Mouse (Mus musculus): ENCODE data around the gene Olfr550. TPM values are rescaled to one million over a fixed set of nuclear protein-coding genes. Genes with fewer than 3 reads are reported as not detected.
A peak's percentile ranks its signal among the peaks of the same experiment; 100 is the strongest.
"Not testable (repeated sequence)": the region's sequence is repeated elsewhere in the genome, so short reads cannot be mapped to it uniquely, and the experiment has no call there.

The Olfr550 gene
- total and polyA plus RNA-seq, 2 experiments from 2014 or later, result not detected

GRCm38 (mm10) chr7:102591786-102592185 lies 20.5 kb downstream of the Olfr550 start, which contains the start of gene Olfr551:
Gene Olfr551 (minus strand): TSS chr7:102591886.
- Histone ChIP-seq H3K36me3 (ENCODE audit: insufficient read depth, low read length) (no peaks in the 10 kb centered on the region), H3K4me2 (ENCODE audit: low read depth, low read length, poor library complexity, severe bottlenecking) (no peak within 1 kb of the TSS), H3K27ac (ENCODE audit: low read depth, low read length) (no peak within 1 kb of the TSS), H3K27me3 (ENCODE audit: insufficient read depth, low read length) (no peaks in the 10 kb centered on the region), H3K4me1 (ENCODE audit: insufficient read depth, low read length) (no peaks in the 10 kb centered on the region), H3K9ac (replicated peaks; ENCODE audit: low read length, poor library complexity, severe bottlenecking) (no peak within 1 kb of the TSS), H3K4me3 (ENCODE audit: low read depth, low read length) (no peak within 1 kb of the TSS), H3K9me3 (ENCODE audit: low read length) (no peaks in the 10 kb centered on the region)
- no peak for TF ChIP-seq CTCF (IDR thresholded peaks at IDR 0.05)
- ATAC-seq (ENCODE audit: low FRiP score) (no peak), DNase-seq (ENCODE audit: low spot score) (no peak)
- WGBS, result 91% methylated on average over 3 of the region's 3 CpGs

- Histone ChIP-seq H3K27ac (ENCODE audit: low read depth, low read length) (no peak within 1 kb of the TSS), H3K36me3 (ENCODE audit: insufficient read depth, low read length) (no peaks in the 10 kb centered on the region), H3K9me3 (ENCODE audit: low read length) (no peaks in the 10 kb centered on the region), H3K27me3 (ENCODE audit: insufficient read depth, low read length) (no peaks in the 10 kb centered on the region), H3K9ac (replicated peaks; ENCODE audit: low read length, poor library complexity, severe bottlenecking) (no peak within 1 kb of the TSS), H3K4me1 (ENCODE audit: insufficient read depth, low read length) (no peaks in the 10 kb centered on the region), H3K4me2 (ENCODE audit: low read depth, low read length, poor library complexity, severe bottlenecking) (no peak within 1 kb of the TSS), H3K4me3 (ENCODE audit: low read depth, low read length) (no peak within 1 kb of the TSS)
- 71% methylated on average over 1 of the region's 1 CpGs for WGBS
- DNase-seq (ENCODE audit: low spot score) (no peak), ATAC-seq (ENCODE audit: low FRiP score) (no peak)
- TF ChIP-seq CTCF (IDR thresholded peaks at IDR 0.05), result no peak
These were observed 26.3 kb downstream of the Olfr550 start, which contains the start of gene Olfr552 for GRCm38 (mm10) chr7:102597378-102598031. Gene Olfr552 (plus strand): TSS chr7:102597770.

GRCm38 (mm10) chr7:102618118-102618517 lies 46.9 kb downstream of the Olfr550 start, which contains the start of gene Olfr553:
Gene Olfr553 (minus strand): TSS chr7:102618218.
- TF ChIP-seq CTCF (IDR thresholded peaks at IDR 0.05), result no peak
- Histone ChIP-seq H3K27me3 (ENCODE audit: insufficient read depth, low read length) (no peaks in the 10 kb centered on the region), H3K36me3 (ENCODE audit: insufficient read depth, low read length) (no peaks in the 10 kb centered on the region), H3K27ac (ENCODE audit: low read depth, low read length) (no peak within 1 kb of the TSS), H3K4me3 (ENCODE audit: low read depth, low read length) (no peak within 1 kb of the TSS), H3K4me1 (ENCODE audit: insufficient read depth, low read length) (no peaks in the 10 kb centered on the region), H3K9me3 (ENCODE audit: low read length) (no peaks in the 10 kb centered on the region), H3K4me2 (ENCODE audit: low read depth, low read length, poor library complexity, severe bottlenecking) (no peak within 1 kb of the TSS), H3K9ac (replicated peaks; ENCODE audit: low read length, poor library complexity, severe bottlenecking) (no peak within 1 kb of the TSS)
- ATAC-seq (ENCODE audit: low FRiP score) (no peak), DNase-seq (ENCODE audit: low spot score) (no peak)

- TF ChIP-seq CTCF (IDR thresholded peaks at IDR 0.05), result no peak
- peak; percentile 15 for DNase-seq (ENCODE audit: low spot score)
These were observed 48.4 kb downstream of the Olfr550 start for GRCm38 (mm10) chr7:102619608-102620007.

GRCm38 (mm10) chr7:102620368-102620767 lies 49.1 kb downstream of the Olfr550 start:
- H3K4me2 ChIP-seq (ENCODE audit: low read depth, low read length, poor library complexity, severe bottlenecking); H3K27me3 ChIP-seq (ENCODE audit: insufficient read depth, low read length); H3K36me3 ChIP-seq (ENCODE audit: insufficient read depth, low read length); H3K4me1 ChIP-seq (ENCODE audit: insufficient read depth, low read length); H3K9ac ChIP-seq (replicated peaks; ENCODE audit: low read length, poor library complexity, severe bottlenecking); H3K27ac ChIP-seq (ENCODE audit: low read depth, low read length); H3K4me3 ChIP-seq (ENCODE audit: low read depth, low read length); ATAC-seq (ENCODE audit: low FRiP score); H3K9me3 ChIP-seq (ENCODE audit: low read length); DNase-seq (ENCODE audit: low spot score): not testable (repeated sequence)
- WGBS, result 91% methylated on average over 16 of the region's 19 CpGs

More at GRCm38 (mm10) chr7:102619608-102620007, 48.4 kb downstream of the Olfr550 start:
- no peak for ATAC-seq (ENCODE audit: low FRiP score)
- no peaks in the 10 kb centered on the region for H3K4me1 ChIP-seq (ENCODE audit: insufficient read depth, low read length)
- WGBS, result 43% methylated on average over 5 of the region's 5 CpGs
- no peak overlapping the region for H3K9ac ChIP-seq (replicated peaks; ENCODE audit: low read length, poor library complexity, severe bottlenecking)
- no peaks in the 10 kb centered on the region for H3K27me3 ChIP-seq (ENCODE audit: insufficient read depth, low read length)
- H3K9me3 ChIP-seq (ENCODE audit: low read length), result no peaks in the 10 kb centered on the region
- H3K27ac ChIP-seq (ENCODE audit: low read depth, low read length), result no peak overlapping the region
- no peaks in the 10 kb centered on the region for H3K36me3 ChIP-seq (ENCODE audit: insufficient read depth, low read length)
- H3K4me3 ChIP-seq (ENCODE audit: low read depth, low read length), result no peak overlapping the region
- no peak overlapping the region for H3K4me2 ChIP-seq (ENCODE audit: low read depth, low read length, poor library complexity, severe bottlenecking)

Other genes starting within 250 kb of the Olfr550 start
- 31.2 and 35.6 TPM in 2 replicates for gene Rrm1, start 129.7 kb upstream of the Olfr550 start, total RNA-seq (2014; rRNA removed)
- 25.0 and 26.1 TPM in 2 replicates for gene Rrm1, start 129.7 kb upstream of the Olfr550 start, polyA plus RNA-seq (2015; fragmentation: Nextera tagmentation; extraction: Ambion mirVana)
- not detected in 2 replicates for gene Olfr543, start 89.8 kb upstream of the Olfr550 start, total RNA-seq (2014; rRNA removed)
- 0.29 and 0.38 TPM in 2 replicates for gene Olfr543, start 89.8 kb upstream of the Olfr550 start, polyA plus RNA-seq (2015; fragmentation: Nextera tagmentation; extraction: Ambion mirVana)
- not detected in 2 replicates for gene Olfr544, start 83.1 kb upstream of the Olfr550 start, total RNA-seq (2014; rRNA removed)
- 0.12 TPM in 1 of 2 replicates, not detected in the other for gene Olfr544, start 83.1 kb upstream of the Olfr550 start, polyA plus RNA-seq (2015; fragmentation: Nextera tagmentation; extraction: Ambion mirVana)
- not detected in 2 replicates for gene Olfr545, start 71.9 kb upstream of the Olfr550 start, total RNA-seq (2014; rRNA removed)
- 0.07 and 0.17 TPM in 2 replicates for gene Olfr545, start 71.9 kb upstream of the Olfr550 start, polyA plus RNA-seq (2015; fragmentation: Nextera tagmentation; extraction: Ambion mirVana)
- gene Olfr547, start 36.7 kb upstream of the Olfr550 start, total RNA-seq (2014; rRNA removed), result not detected in 2 replicates
- not detected in 2 replicates for gene Olfr547, start 36.7 kb upstream of the Olfr550 start, polyA plus RNA-seq (2015; fragmentation: Nextera tagmentation; extraction: Ambion mirVana)
- not detected in 2 replicates for gene Olfr548-ps1, start 30.5 kb upstream of the Olfr550 start, total RNA-seq (2014; rRNA removed)
- not detected in 2 replicates for gene Olfr548-ps1, start 30.5 kb upstream of the Olfr550 start, polyA plus RNA-seq (2015; fragmentation: Nextera tagmentation; extraction: Ambion mirVana)
- gene Olfr549, start 21.6 kb upstream of the Olfr550 start, total RNA-seq (2014; rRNA removed), result not detected in 2 replicates
- gene Olfr549, start 21.6 kb upstream of the Olfr550 start, polyA plus RNA-seq (2015; fragmentation: Nextera tagmentation; extraction: Ambion mirVana), result not detected in 2 replicates
- gene Trim21, start 6.0 kb upstream of the Olfr550 start, total RNA-seq (2014; rRNA removed), result 2.1 and 3.8 TPM in 2 replicates
- 0.27 and 0.42 TPM in 2 replicates for gene Trim21, start 6.0 kb upstream of the Olfr550 start, polyA plus RNA-seq (2015; fragmentation: Nextera tagmentation; extraction: Ambion mirVana)
- not detected in 2 replicates for gene Olfr551, start 20.4 kb downstream of the Olfr550 start, total RNA-seq (2014; rRNA removed)
- not detected in 2 replicates for gene Olfr551, start 20.4 kb downstream of the Olfr550 start, polyA plus RNA-seq (2015; fragmentation: Nextera tagmentation; extraction: Ambion mirVana)
- not detected in 2 replicates for gene Olfr552, start 26.3 kb downstream of the Olfr550 start, total RNA-seq (2014; rRNA removed)
- gene Olfr552, start 26.3 kb downstream of the Olfr550 start, polyA plus RNA-seq (2015; fragmentation: Nextera tagmentation; extraction: Ambion mirVana), result not detected in 2 replicates
- gene Olfr553, start 46.8 kb downstream of the Olfr550 start, total RNA-seq (2014; rRNA removed), result not detected in 2 replicates
- gene Olfr553, start 46.8 kb downstream of the Olfr550 start, polyA plus RNA-seq (2015; fragmentation: Nextera tagmentation; extraction: Ambion mirVana), result not detected in 2 replicates
- gene Olfr554, start 67.0 kb downstream of the Olfr550 start, total RNA-seq (2014; rRNA removed), result not detected in 2 replicates
- not detected in 2 replicates for gene Olfr554, start 67.0 kb downstream of the Olfr550 start, polyA plus RNA-seq (2015; fragmentation: Nextera tagmentation; extraction: Ambion mirVana)
- gene Olfr555, start 87.4 kb downstream of the Olfr550 start, total RNA-seq (2014; rRNA removed), result not detected in 2 replicates
- gene Olfr555, start 87.4 kb downstream of the Olfr550 start, polyA plus RNA-seq (2015; fragmentation: Nextera tagmentation; extraction: Ambion mirVana), result not detected in 2 replicates
- not detected in 2 replicates for gene Olfr556, start 93.5 kb downstream of the Olfr550 start, total RNA-seq (2014; rRNA removed)
- gene Olfr556, start 93.5 kb downstream of the Olfr550 start, polyA plus RNA-seq (2015; fragmentation: Nextera tagmentation; extraction: Ambion mirVana), result not detected in 2 replicates
- 6.9 and 7.1 TPM in 2 replicates for gene Trim68, start 115.9 kb downstream of the Olfr550 start, total RNA-seq (2014; rRNA removed)
- 4.9 and 5.7 TPM in 2 replicates for gene Trim68, start 115.9 kb downstream of the Olfr550 start, polyA plus RNA-seq (2015; fragmentation: Nextera tagmentation; extraction: Ambion mirVana)
- not detected in 2 replicates for gene Olfr557, start 124.5 kb downstream of the Olfr550 start, total RNA-seq (2014; rRNA removed)
- gene Olfr557, start 124.5 kb downstream of the Olfr550 start, polyA plus RNA-seq (2015; fragmentation: Nextera tagmentation; extraction: Ambion mirVana), result not detected in 2 replicates
- 0.05 and 0.16 TPM in 2 replicates for gene Olfr558, start 130.8 kb downstream of the Olfr550 start, total RNA-seq (2014; rRNA removed)
- not detected in 2 replicates for gene Olfr558, start 130.8 kb downstream of the Olfr550 start, polyA plus RNA-seq (2015; fragmentation: Nextera tagmentation; extraction: Ambion mirVana)
- gene Olfr33, start 147.6 kb downstream of the Olfr550 start, total RNA-seq (2014; rRNA removed), result not detected in 2 replicates
- gene Olfr33, start 147.6 kb downstream of the Olfr550 start, polyA plus RNA-seq (2015; fragmentation: Nextera tagmentation; extraction: Ambion mirVana), result not detected in 2 replicates
- not detected in 2 replicates for gene Olfr559, start 156.0 kb downstream of the Olfr550 start, total RNA-seq (2014; rRNA removed)
- not detected in 2 replicates for gene Olfr559, start 156.0 kb downstream of the Olfr550 start, polyA plus RNA-seq (2015; fragmentation: Nextera tagmentation; extraction: Ambion mirVana)
- gene Olfr560, start 187.9 kb downstream of the Olfr550 start, total RNA-seq (2014; rRNA removed), result not detected in 2 replicates
- not detected in 2 replicates for gene Olfr560, start 187.9 kb downstream of the Olfr550 start, polyA plus RNA-seq (2015; fragmentation: Nextera tagmentation; extraction: Ambion mirVana)
- gene Olfr78, start 188.0 kb downstream of the Olfr550 start, total RNA-seq (2014; rRNA removed), result not detected in 2 replicates
- gene Olfr78, start 188.0 kb downstream of the Olfr550 start, polyA plus RNA-seq (2015; fragmentation: Nextera tagmentation; extraction: Ambion mirVana), result 0.09 and 0.10 TPM in 2 replicates
- gene Olfr561, start 199.8 kb downstream of the Olfr550 start, total RNA-seq (2014; rRNA removed), result not detected in 2 replicates
- 0.06 TPM in 1 of 2 replicates, not detected in the other for gene Olfr561, start 199.8 kb downstream of the Olfr550 start, polyA plus RNA-seq (2015; fragmentation: Nextera tagmentation; extraction: Ambion mirVana)
- not detected in 2 replicates for gene Olfr564, start 232.0 kb downstream of the Olfr550 start, total RNA-seq (2014; rRNA removed)
- gene Olfr564, start 232.0 kb downstream of the Olfr550 start, polyA plus RNA-seq (2015; fragmentation: Nextera tagmentation; extraction: Ambion mirVana), result not detected in 2 replicates